Mouse (Mus musculus) embryonic stem cell, embryonic (primary cell): ENCODE results near the gene Trim13.

ENCODE experiments used
- CTCF ChIA-PET, 4 experiments: fragments of 300-600 bp in 2 of 4; fragments of 350-600 bp in 2 of 4; sonication (Branson Sonifier 250); formaldehyde crosslinking; loops; one replicate each; lab custom pipeline; 2022; ENCODE audit warnings: inconsistent platforms in 2 of 4; lab: Charles Lee
- POLR2A ChIA-PET, 4 experiments: fragments of 300-600 bp in 2 of 4; fragments of 350-600 bp in 2 of 4; sonication (Branson Sonifier 250); formaldehyde crosslinking; loops; one replicate each; lab custom pipeline; 2022; ENCODE audit warnings: antibody characterized with exemption in 4 of 4, inconsistent platforms in 1 of 4; lab: Charles Lee

The Trim13 gene

DNA sequence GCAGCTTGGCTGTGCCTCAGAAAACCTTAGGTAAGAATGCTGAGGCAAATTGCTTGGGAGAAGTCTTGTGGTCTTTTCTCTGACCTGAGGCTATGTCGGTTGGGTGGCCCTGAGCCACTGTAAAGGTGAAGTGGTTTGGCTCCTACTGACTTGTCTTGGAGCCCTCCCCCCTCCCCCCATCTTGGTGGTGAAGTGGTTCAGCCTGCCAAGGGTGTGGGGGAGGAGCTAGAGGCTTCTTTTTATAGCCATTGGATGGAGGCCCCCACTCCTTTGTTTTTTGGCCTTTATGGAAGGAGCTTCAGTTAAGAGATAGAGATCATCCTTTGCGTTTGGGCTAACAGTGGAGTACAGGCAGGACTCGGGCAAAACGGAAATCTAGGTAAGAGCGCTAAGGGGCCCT is at the start of gene Trim13:
Gene Trim13, plus strand, starts transcription at position 280 of the 400 bp plus-strand sequence.
- CTCF ChIA-PET, result interaction anchor here in 3 of 4 experiments (0.5 to 1.3 kb wide), 7 partner anchors 26 to 860 kb away, joined by 3 to 24 read pairs (median 4); no protein-coding TSS in a partner anchor
- POLR2A ChIA-PET, result interaction anchor here in 3 of 4 experiments (0.6 to 2.6 kb wide), 74 partner anchors 8 to 827 kb away, joined by 3 to 45 read pairs (median 4); partner anchors contain the start of genes Kcnrg (in 3 of the 3), Spryd7 (in 2 of the 3) and Kpna3 (in 1 of the 3)

DNA sequence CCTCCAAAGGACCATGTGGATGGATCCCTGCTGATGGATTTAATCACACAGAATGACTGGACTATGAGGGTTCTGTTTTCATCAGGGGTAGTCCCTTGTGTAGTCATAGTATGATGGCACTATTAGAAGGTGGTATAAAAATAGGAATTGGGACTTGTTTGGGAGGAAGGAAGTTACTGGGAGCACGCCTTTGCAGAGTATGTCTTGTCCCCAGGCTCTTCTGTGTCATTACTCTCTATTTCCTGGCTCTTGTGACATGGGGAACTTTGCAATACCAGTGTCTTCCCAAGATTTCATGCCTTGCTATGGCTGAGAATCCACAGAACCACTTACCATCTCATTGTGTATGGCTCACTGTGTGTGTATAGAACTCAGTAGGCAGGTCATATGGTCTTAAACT is 49.4 kb upstream of the Trim13 start:
- POLR2A ChIA-PET, result no interaction called here
- CTCF ChIA-PET, result no interaction called here

DNA sequence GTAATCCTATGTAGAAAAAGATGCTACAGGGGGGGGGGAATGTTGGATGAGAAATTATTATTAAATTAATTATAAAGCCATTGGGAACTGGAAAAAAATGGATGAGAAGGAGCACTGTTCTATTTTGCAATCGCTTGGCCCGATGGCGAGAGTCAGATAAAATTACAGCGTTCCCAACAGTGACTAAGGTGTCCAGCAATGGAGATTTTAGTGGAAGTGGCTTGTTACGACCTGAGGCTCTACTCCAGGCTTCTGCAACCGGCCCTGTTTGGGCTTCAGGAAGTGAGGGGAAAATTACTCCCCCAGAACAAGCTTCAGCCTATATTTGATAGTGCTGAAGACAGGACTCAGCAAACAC is 42.1 kb upstream of the Trim13 start:
- ChIA-PET POLR2A (interaction anchor here in 3 of 4 experiments (0.6 to 2.1 kb wide), 22 partner anchors 12 to 930 kb away, joined by 3 to 19 read pairs (median 5); partner anchors contain the start of genes Trim13 (in 2 of the 3), Dleu7 (in 1 of the 3) and Kpna3 (in 1 of the 3)), CTCF (interaction anchor here in 1 of 4 experiments (0.6 kb wide), 1 partner anchor 58 kb away, joined by 8 read pairs; no protein-coding TSS in a partner anchor)

DNA sequence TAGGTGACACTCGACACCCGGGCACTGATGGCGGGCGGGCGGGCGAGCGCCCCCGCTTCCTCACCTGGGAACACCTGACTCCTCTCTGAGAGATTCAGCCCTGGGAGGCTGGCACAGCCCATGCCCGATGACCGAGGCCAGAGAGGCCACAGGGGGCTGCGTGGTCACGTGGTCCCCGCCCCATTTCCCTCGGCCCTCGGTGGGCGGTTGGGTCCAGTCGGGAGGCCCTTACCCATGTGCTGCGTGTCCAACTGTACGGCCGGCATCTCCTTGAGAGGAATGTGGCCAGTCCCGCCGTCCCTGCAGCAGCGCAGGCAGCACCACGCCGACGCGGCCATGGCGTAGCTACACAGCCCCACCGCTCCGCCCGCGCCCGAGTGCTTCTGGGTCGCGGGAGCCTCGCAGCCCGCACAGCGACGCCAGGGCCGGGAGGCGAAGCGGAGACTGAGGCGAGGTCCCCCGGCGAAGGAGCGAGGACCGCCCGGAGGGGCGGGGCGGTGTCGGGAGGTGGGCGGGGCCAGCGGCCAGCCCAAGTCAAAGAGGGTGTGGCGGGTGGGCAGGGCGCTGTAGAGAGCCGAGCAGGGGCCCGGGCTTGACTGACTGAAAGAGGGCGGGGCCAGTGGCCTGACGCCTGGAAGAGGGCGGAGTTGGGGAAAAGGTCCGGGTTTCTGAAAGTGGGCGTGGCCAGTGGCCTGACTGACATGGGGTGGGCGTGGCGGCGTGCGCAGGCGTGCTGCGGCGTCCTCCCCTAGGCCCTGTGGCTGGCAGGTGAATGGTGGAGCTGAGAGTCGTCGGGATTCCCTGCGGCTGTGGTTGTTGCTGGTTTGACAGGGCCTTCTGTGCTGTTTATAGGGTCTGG is 41.5 kb upstream of the Trim13 start, which contains the start of gene Spryd7:
Gene Spryd7, minus strand, starts transcription at position 598 of the 859 bp plus-strand sequence.
- POLR2A ChIA-PET, result interaction anchor here in 3 of 4 experiments (0.5 to 2.1 kb wide), 49 partner anchors 10 to 859 kb away, joined by 3 to 19 read pairs (median 4); partner anchors contain the start of genes Ebpl (in 2 of the 3), Trim13 (in 2 of the 3), Dleu7 (in 1 of the 3) and Kpna3 (in 1 of the 3)

DNA sequence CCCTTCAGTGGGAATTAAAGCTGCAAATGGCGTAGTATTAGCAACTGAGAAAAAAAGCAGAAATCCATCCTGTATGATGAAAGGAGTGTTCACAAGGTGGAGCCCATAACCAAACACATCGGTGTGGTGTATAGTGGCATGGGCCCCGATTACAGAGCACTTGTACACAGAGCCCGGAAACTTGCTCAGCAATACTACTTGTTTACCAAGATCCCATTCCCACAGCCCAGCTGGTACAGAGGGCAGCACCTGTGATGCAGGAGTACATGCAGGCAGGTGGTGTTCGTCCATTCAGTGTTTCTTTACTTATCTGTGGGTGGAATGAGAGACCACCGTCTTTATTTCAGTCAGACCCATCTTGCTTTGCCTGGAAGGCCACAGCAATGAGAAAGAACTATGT is 39.1 kb upstream of the Trim13 start:
- POLR2A ChIA-PET, result no interaction called here
- CTCF ChIA-PET, result no interaction called here

More for the DNA sequence above, 41.5 kb upstream of the Trim13 start, which contains the start of gene Spryd7:
- CTCF ChIA-PET, result interaction anchor here in 3 of 4 experiments (0.6 to 1.1 kb wide), 5 partner anchors 15 to 406 kb away, joined by 3 to 8 read pairs (median 3); no protein-coding TSS in a partner anchor

DNA sequence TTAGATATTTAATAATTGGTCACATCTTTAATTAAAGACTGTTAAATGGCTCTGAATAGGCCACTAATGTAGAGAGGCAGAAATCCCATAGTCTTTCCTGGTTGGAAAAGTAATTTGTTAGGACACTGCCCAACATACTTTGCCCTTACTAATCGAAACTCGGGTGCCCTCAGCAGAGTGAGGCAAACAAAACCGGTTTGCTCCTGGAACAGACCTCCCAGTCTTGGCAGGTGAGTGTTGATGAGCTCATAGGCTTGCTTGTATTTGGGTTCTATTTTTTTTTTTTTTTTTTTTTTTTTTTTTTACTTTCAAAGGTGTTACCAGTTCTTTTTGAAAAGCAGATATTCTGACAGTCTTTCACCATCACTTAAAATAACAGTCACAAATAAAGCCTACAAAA is 38.2 kb upstream of the Trim13 start:
- ChIA-PET POLR2A (interaction anchor here in 3 of 4 experiments (0.6 to 1.5 kb wide), 6 partner anchors 11 to 1412 kb away, joined by 3 to 9 read pairs (median 4); no protein-coding TSS in a partner anchor), CTCF (interaction anchor here in 3 of 4 experiments (0.6 to 0.7 kb wide), 3 partner anchors 39 to 796 kb away, joined by 3 to 6 read pairs (median 6); no protein-coding TSS in a partner anchor)

DNA sequence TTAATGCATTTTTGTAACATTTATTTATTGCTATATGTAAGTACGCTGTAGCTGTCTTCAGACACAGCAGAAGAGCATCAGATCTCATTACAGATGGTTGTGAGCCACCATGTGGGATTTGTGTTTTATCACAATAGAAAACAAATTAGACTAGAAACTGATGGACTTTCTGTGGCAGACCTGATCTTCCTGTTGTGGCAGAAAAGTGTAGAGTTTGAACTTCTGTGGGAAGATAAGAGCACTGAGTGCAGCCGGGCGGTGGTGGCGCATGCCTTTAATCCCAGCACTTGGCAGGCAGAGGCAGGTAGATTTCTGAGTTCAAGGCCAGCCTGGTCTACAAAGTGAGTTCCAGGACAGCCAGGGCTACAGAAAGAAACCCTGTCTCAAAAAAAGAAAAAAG is 31.8 kb upstream of the Trim13 start:
- CTCF ChIA-PET, result interaction anchor here in 1 of 4 experiments (0.6 kb wide), 1 partner anchor 235 kb away, joined by 3 read pairs; no protein-coding TSS in a partner anchor
- POLR2A ChIA-PET, result interaction anchor here in 1 of 4 experiments (0.6 kb wide), 1 partner anchor 116 kb away, joined by 3 read pairs; no protein-coding TSS in a partner anchor

DNA sequence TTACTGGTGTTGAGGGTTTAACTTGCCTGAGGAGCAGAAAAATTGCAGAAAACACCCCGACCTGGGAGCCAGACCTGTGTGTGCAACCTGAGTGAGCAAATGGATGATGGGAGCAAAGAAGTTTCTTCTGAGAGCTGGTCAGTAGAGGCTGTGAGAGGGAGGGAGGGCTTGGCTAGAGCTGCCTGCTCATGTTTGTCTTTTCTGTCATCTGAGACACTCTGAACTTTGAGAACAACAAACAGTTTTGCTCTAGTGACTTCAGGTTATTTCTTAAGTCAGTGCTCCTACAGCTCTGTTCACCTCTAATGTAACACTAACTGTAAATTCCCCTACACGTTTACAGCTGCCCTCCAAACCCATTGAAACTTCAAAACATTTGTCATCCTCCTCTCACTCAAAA is 28.7 kb upstream of the Trim13 start:
- ChIA-PET CTCF (interaction anchor here in 1 of 4 experiments (1.9 kb wide), 1 partner anchor 473 kb away, joined by 5 read pairs; no protein-coding TSS in a partner anchor), POLR2A (interaction anchor here in 2 of 4 experiments (0.7 to 1.8 kb wide), 2 partner anchors 8 to 238 kb away, joined by 3 to 6 read pairs; no protein-coding TSS in a partner anchor)

DNA sequence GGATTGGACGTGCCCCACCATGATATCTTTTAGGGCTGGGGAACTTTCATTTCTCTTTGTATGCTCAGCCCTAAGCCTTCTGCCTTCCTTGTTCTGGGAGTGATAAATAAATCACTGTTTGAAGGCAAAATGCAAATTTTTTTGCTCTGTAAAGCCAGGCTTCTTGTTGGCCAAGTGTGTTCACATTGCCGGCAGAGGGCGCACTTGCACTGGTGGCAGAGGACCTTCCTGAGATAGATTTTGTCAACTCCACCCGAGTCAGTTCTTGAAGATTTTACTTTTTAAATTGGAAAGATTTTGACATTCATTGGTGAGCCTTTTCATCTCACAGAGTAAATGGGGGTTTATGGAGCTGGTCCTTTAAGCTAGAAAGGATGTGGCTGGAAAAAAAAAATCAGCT is 26.7 kb upstream of the Trim13 start:
- ChIA-PET POLR2A (interaction anchor here (0.7 to 1.6 kb wide), 12 partner anchors 11 to 390 kb away, joined by 3 to 6 read pairs (median 4); partner anchors contain the start of genes Trim13 (in 2 of the 4) and Spryd7 (in 1 of the 4)), CTCF (interaction anchor here in 3 of 4 experiments (0.6 to 2.0 kb wide), 11 partner anchors 14 to 886 kb away, joined by 3 to 8 read pairs (median 4); partner anchors contain the start of genes Spryd7 (in 2 of the 3) and Trim13 (in 1 of the 3))

DNA sequence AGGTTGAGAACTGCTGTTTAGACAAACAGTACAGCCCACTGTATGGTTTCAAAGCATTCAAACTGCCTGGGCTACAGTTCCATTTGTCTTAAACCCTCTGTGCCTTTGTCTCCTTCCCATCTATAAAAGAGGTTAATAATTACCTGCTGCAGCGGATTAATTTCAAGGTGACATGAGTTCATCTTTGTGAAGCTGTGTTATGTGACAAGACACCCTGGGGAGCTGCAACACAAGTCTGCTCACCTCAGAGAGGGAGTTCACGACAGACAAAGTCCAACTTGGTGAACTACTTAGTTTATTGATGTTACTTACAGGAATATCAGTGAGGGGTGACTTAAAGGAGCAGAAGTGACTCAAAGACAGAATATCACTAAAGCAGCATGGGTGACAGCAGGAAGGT is 25.9 kb upstream of the Trim13 start:
- ChIA-PET CTCF (interaction anchor here in 2 of 4 experiments (0.6 to 2.0 kb wide), 5 partner anchors 15 to 885 kb away, joined by 3 to 8 read pairs (median 4); partner anchors contain the start of genes Spryd7 (in 1 of the 2) and Trim13 (in 1 of the 2)), POLR2A (interaction anchor here in 2 of 4 experiments (1.1 to 1.6 kb wide), 5 partner anchors 16 to 76 kb away, joined by 3 to 6 read pairs (median 4); partner anchors contain the start of genes Spryd7 (in 1 of the 2) and Trim13 (in 1 of the 2))

DNA sequence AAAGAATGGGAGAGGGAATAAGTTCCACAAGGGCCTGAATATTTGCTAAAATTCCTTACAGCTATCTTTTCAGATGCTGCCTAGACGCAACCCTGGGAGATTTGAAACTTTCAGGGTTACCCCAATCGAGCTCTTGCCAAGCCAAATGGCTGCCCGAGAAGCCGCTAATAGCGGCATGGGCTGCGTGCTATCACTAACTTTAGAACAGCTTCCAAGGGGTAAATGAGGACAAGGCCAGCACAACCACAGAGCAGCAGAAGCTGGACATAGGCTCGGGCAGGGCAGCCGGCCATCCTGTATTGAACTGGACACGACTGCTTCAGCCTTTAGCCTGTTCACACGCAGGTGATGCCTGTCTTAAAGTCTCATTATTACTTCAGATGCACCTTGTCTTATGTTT is 23.0 kb upstream of the Trim13 start:
- ChIA-PET CTCF (interaction anchor here in 3 of 4 experiments (0.7 to 1.4 kb wide), 3 partner anchors 10 to 20 kb away, joined by 3 to 4 read pairs (median 4); no protein-coding TSS in a partner anchor), POLR2A (interaction anchor here in 3 of 4 experiments (0.7 to 4.2 kb wide), 12 partner anchors 15 to 144 kb away, joined by 3 to 19 read pairs (median 4); partner anchors contain the start of genes Trim13 (in 3 of the 3) and Spryd7 (in 2 of the 3))

DNA sequence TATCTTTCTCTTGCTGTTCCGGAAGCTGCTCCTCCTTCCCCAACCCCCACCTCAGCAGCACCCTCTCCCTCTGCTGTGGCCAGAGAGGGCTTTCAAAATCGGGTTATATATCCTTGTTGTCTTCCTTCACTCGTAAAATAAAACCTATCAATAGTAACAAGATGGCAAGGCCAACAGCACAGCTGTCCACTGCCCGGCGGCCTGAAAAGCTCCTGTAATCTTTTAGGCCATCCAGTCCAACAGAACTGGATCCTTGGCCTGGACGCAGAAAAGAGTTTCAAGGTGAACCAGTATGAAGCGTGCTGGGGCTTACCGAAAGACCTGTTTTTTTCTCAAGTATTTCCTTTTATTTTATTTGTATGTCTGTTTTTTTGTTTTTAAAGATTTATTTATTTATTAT is 22.1 kb upstream of the Trim13 start:
- POLR2A ChIA-PET, result interaction anchor here in 3 of 4 experiments (0.7 to 4.2 kb wide), 15 partner anchors 8 to 113 kb away, joined by 3 to 19 read pairs (median 4); partner anchors contain the start of genes Spryd7 (in 3 of the 3), Trim13 (in 3 of the 3) and Kcnrg (in 1 of the 3)
- CTCF ChIA-PET, result interaction anchor here in 1 of 4 experiments (1.4 kb wide), 1 partner anchor 11 kb away, joined by 4 read pairs; no protein-coding TSS in a partner anchor

DNA sequence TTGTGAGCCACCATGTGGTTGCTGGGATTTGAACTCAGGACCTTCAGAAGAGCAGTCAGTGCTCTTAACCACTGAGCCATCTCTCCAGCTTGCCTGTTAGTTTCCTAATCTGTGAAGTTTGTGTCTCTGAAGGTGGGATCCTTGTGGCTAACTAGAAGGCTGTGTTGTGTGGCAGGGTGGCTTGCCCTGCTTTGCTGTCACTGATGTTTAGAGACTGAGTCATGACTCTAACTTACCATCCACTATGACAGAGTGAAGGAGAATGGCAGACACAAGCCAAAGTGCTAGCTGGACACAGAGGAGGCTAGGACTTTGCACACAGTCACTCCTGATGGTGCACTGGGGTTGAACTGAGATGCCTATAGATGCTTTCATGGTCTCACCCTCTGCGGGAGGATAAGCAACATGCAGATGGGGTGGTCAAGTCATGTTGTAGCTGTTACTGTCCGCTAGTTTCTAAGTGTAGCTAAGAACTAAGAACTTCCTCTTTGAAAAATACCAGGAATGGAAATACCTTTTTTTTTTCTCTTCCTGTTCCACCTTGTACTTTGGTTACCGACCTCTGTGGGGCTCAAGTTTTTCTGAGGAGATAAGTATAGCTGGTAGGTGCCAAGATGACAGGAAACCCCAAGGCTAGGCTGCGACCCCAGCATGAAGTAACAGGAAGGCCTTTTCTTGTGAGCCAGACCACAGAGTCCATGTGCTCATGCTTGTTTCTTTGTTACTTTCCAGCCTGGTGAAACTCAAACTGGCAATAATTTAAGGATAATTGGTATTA is 8.6 kb upstream of the Trim13 start:
- CTCF ChIA-PET, result interaction anchor here in 2 of 4 experiments (0.6 to 0.9 kb wide), 2 partner anchors 15 to 273 kb away, joined by 3 to 8 read pairs; no protein-coding TSS in a partner anchor
- POLR2A ChIA-PET, result interaction anchor here in 2 of 4 experiments (0.5 to 1.4 kb wide), 6 partner anchors 9 to 424 kb away, joined by 3 to 7 read pairs (median 4); partner anchors contain the start of gene Trim13 (in 2 of the 2)

DNA sequence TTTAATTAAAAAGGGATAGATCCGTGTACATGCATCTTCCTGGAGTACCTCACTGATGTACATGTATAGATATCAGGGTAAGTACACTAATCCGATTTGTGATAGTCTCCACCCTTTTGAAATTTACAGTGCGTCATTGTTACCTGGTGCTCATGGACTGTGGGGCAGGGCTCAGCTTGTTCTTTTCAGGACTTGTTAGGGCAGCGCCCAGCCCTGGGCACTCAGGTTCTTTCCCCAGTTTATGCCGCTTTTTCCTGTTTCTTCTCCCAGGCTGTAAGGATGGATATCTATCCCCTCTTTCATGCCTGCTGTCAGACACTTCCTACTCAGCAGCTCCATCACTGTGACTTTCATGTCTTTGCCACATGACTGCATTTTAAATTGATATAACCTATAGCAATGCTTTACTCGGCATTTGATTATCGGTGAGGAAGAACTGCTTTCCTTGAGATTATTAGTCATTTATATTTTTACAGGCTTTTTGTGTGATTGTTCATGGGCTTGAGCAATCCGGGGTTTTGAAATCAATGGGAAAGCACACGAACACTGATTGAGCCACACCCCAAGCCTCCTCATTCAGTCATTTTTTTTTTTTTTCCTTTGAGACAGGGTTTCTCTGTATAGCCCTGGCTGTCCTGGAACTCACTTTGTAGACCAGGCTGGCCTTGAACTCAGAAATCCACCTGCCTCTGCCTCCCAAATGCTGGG is 1.2 kb upstream of the Trim13 start:
- POLR2A ChIA-PET, result interaction anchor here in 3 of 4 experiments (0.5 to 2.6 kb wide), 21 partner anchors 10 to 783 kb away, joined by 3 to 45 read pairs (median 5); partner anchors contain the start of genes Kcnrg (in 1 of the 3) and Spryd7 (in 1 of the 3)

DNA sequence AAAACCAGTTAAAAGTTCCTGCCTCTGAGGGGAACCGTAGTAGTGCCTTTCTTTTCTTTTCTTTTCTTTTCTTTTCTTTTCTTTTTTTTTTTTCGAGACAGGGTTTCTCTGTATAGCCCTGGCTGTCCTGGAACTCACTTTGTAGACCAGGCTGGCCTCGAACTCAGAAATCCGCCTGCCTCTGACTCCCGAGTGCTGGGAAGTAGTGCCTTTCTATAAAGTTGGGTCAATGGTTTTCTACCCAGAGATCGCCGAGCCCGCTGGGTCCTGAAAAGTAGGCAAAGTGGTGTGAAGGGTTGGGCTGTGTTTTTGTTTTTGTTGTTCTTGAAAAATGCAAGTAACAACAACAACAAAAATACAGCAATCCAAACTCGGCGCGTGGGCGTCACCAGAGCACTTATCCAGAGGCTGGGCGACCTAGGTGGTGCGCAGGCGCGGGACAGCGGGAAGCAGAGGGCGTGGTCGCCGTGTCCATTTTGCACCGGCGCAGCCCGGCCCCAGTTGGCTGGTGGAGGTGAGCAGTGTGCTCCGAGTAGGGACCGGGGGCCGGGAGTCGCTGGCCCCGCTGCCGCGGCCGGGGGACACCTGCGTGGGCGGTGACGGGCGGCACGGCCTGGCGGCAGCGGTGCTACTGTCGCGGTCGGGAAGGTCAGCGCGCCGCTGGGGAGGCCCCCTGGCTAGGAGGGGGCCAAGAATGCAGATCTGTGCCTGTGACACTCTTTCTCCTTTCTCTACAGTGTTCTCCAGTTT is 1.2 kb downstream of the Trim13 start:
- POLR2A ChIA-PET, result interaction anchor here (0.6 to 5.4 kb wide), 8 partner anchors 23 to 733 kb away, joined by 3 to 43 read pairs (median 7); no protein-coding TSS in a partner anchor
- CTCF ChIA-PET, result interaction anchor here in 2 of 4 experiments (0.7 to 1.3 kb wide), 2 partner anchors 51 to 324 kb away, joined by 4 to 8 read pairs; no protein-coding TSS in a partner anchor

More for the DNA sequence above, 1.2 kb upstream of the Trim13 start:
- CTCF ChIA-PET, result interaction anchor here in 1 of 4 experiments (0.6 kb wide), 1 partner anchor 1618 kb away, joined by 3 read pairs; no protein-coding TSS in a partner anchor
